Mouse (Mus musculus) kidney, embryonic 14.5 days (tissue): ENCODE measurements at regions not wholly inside any gene's neighbourhood (a gene's known extent, or its start where the extent isn't known, plus 50 kb on each side); places are given as distances from the start of the nearest gene placed in this dataset.
"Not testable (repeated sequence)": the region's sequence is repeated elsewhere in the genome, so short reads cannot be mapped to it uniquely, and the experiment has no call there.

ENCODE experiments used
- ATAC-seq: fragments of 200-750 bp; cut with Nextera tagmentation; 2 replicates; pipeline ENCODE4 v1.8.0; 2017; ENCODE audit warnings: moderate number of reproducible peaks, mild to moderate bottlenecking, moderate TSS enrichment, moderate library complexity; ENCODE audit not compliant: low FRiP score, low TSS enrichment
- H3K27ac ChIP-seq: fragments of 300-500 bp; sonication (generic); 2 replicates; pipeline ENCODE4 v1.5.1; 2014; ENCODE audit warnings: low read depth, mild to moderate bottlenecking, low read length, moderate library complexity, mixed read lengths
- H3K27me3 ChIP-seq: fragments of 300-500 bp; sonication (generic); 2 replicates; pipeline ENCODE4 v1.6.1; 2014; ENCODE audit warnings: mild to moderate bottlenecking, low read length; ENCODE audit not compliant: control insufficient read depth, insufficient read depth
- H3K36me3 ChIP-seq: fragments of 300-500 bp; sonication (generic); 2 replicates; pipeline ENCODE4 v1.6.1; 2014; ENCODE audit warnings: low read length, mixed read lengths; ENCODE audit not compliant: control insufficient read depth, insufficient read depth
- H3K4me1 ChIP-seq: fragments of 300-500 bp; sonication (generic); 2 replicates; pipeline ENCODE4 v1.6.1; 2014; ENCODE audit warnings: low read length, mixed read lengths; ENCODE audit not compliant: control insufficient read depth, insufficient read depth
- H3K4me2 ChIP-seq: fragments of 300-500 bp; sonication (generic); replicated peaks from 2 replicates; pipeline ENCODE4 v1.6.1; 2014; ENCODE audit warnings: low read depth, mild to moderate bottlenecking, low read length
- H3K4me3 ChIP-seq: fragments of 300-500 bp; sonication (generic); 2 replicates; pipeline ENCODE4 v1.5.1; 2014; ENCODE audit warnings: mild to moderate bottlenecking, low read length
- H3K9ac ChIP-seq: fragments of 300-500 bp; sonication (generic); 2 replicates; pipeline ENCODE4 v1.6.1; 2014; ENCODE audit warnings: low read depth, mild to moderate bottlenecking, low read length, moderate library complexity
- H3K9me3 ChIP-seq: fragments of 300-500 bp; sonication (generic); 2 replicates; pipeline ENCODE4 v1.6.1; 2016; ENCODE audit warnings: low read length; ENCODE audit not compliant: control insufficient read depth
- WGBS: fragments of 180-500 bp; shearing (Covaris S2); extraction: QIAGEN DNeasy Blood & Tissue Kit; methylation state at CpG from one replicate; pipeline ENCODE4 v1.1.7; 2014; 5-methylcytosine and 5-hydroxymethylcytosine counted together

DNA sequence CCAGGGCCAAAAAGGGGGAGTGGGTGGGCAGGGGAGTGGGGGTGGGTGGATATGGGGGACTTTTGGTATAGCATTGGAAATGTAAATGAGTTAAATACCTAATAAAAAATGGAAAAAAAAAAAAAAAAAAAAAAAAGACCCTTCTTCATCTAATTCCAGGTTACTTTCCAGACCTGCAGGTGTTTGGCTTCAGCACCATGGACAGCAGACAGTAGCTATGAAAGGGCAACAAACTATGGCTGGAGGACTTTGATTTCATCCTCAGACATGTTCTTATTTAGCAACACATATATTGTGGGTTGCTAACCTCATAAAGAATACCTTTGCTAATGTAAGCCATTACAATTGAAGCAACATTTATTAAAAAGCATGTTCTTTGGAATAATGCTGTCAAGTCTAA, 342.0 kb upstream of the Klhl29 start:
- not testable (repeated sequence) for H3K9me3 ChIP-seq, H3K4me2 ChIP-seq, ATAC-seq, H3K27me3 ChIP-seq, H3K27ac ChIP-seq, H3K36me3 ChIP-seq, H3K4me1 ChIP-seq, H3K9ac ChIP-seq, H3K4me3 ChIP-seq

DNA sequence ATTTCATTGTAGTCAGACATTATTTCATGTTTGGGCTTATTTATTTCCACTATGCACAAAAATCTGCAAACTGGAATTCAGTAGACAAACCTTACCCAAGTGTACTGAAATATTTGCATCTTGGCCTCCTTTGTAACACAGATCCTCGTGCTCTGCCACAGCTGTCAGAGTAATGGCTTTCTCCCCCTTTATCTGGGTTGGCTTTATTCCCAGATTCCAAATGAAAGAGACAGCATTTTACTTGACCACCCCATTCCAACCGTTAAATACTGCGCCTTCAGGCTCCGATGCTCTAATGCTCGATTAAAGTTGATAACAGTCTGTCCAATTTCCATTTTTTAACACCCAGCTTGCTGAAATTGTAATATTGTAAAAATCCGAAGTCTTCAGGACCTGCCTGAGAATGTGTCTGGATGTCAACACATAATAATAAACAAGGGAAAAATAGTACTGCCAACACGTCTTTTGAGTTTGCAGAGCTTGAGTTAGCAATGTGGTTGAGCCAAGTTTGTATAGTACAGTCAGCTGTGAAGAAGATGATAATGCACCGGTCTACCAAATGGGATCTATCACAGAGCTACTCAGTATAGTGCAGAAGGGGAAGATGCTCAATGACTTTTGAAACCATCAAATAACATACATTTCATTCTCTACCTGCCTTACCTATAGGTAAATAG, 323.4 kb upstream of the Klhl29 start:
- no peak overlapping the region for H3K4me3 ChIP-seq
- no peaks in the 10 kb centered on the region for H3K9me3 ChIP-seq
- H3K27me3 ChIP-seq = no peaks in the 10 kb centered on the region
- no peak overlapping the region for H3K4me2 ChIP-seq
- no peaks in the 10 kb centered on the region for H3K36me3 ChIP-seq
- WGBS = 74% methylated on average over 8 of the region's 8 CpGs
- H3K27ac ChIP-seq = no peak overlapping the region
- no peaks in the 10 kb centered on the region for H3K4me1 ChIP-seq
- no peak overlapping the region for H3K9ac ChIP-seq
- no peak for ATAC-seq

DNA sequence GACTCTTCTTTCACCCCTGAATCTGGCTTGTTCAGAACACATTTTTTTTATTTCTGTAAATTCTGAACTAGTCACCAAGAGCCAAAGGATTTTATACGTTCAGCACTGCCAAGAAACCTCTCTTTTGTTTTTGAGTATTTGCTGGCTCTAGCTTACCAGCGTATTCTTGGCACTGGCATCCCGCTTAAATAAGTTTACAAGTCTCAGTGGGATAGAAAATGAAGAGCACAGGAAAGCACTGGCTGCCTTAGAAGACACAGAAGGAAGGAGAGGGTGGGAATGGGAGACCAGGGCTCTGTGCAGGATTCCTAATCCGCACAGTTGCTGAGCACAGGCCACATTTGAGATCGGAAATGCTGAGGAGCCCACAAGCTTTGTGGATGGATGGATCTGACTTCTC, 306.7 kb upstream of the Klhl29 start:
- Histone ChIP-seq H3K4me2 (no peak overlapping the region), H3K9me3 (no peaks in the 10 kb centered on the region), H3K9ac (no peak overlapping the region), H3K4me3 (no peak overlapping the region), H3K4me1 (no peaks in the 10 kb centered on the region), H3K27me3 (no peaks in the 10 kb centered on the region), H3K36me3 (no peaks in the 10 kb centered on the region), H3K27ac (no peak overlapping the region)
- no peak for ATAC-seq
- 89% methylated on average over 5 of the region's 5 CpGs for WGBS

DNA sequence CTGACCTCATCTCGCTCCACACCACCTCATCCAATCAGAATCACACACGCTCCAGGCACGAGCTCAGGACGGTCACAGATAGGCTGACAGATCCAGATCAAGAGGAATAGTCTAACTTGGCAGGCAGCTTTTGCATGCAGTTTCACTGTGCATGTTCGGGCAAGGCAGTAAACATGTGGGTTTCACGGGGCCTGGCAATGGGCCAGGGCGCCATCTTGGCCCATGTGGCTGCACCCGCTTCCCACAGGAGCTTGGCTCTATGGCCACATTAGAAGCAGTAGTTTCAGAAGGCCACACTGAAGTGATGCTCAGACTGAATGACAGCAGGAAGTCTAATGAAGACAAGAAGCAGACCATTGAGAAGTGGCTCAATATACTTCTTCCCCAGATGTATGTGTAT, 302.6 kb upstream of the Klhl29 start:
- H3K9me3 ChIP-seq, H3K27ac ChIP-seq, H3K36me3 ChIP-seq, H3K4me3 ChIP-seq, H3K27me3 ChIP-seq, H3K9ac ChIP-seq, H3K4me2 ChIP-seq, ATAC-seq, H3K4me1 ChIP-seq: not testable (repeated sequence)
- WGBS = 95% methylated on average over 8 of the region's 8 CpGs

DNA sequence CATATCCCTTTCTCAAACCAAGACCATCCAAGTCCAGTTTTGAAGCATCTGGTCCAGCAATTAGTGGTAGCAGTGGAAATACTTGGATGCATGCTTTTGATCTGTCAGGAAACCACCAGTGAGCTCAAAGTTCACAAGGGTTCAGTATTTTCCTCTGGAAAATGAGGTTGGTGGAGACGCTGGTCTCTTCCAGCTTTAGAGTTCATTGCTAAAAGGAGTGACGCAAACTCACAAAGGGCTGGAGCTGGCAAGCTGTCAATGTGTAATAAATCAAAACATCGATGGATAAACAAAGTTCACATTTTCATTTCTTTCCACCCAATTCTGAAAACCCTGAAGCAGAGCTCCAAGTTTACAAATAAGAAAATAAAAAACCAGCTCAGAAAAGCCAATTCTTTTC, 293.0 kb upstream of the Klhl29 start:
- no peaks in the 10 kb centered on the region for H3K4me1 ChIP-seq
- 52% methylated on average over 3 of the region's 3 CpGs for WGBS
- H3K27ac ChIP-seq = no peak overlapping the region
- no peak for ATAC-seq
- H3K9me3 ChIP-seq = no peaks in the 10 kb centered on the region
- no peak overlapping the region for H3K4me3 ChIP-seq
- H3K27me3 ChIP-seq = no peaks in the 10 kb centered on the region
- H3K36me3 ChIP-seq = no peaks in the 10 kb centered on the region
- no peak overlapping the region for H3K9ac ChIP-seq
- no peak overlapping the region for H3K4me2 ChIP-seq

DNA sequence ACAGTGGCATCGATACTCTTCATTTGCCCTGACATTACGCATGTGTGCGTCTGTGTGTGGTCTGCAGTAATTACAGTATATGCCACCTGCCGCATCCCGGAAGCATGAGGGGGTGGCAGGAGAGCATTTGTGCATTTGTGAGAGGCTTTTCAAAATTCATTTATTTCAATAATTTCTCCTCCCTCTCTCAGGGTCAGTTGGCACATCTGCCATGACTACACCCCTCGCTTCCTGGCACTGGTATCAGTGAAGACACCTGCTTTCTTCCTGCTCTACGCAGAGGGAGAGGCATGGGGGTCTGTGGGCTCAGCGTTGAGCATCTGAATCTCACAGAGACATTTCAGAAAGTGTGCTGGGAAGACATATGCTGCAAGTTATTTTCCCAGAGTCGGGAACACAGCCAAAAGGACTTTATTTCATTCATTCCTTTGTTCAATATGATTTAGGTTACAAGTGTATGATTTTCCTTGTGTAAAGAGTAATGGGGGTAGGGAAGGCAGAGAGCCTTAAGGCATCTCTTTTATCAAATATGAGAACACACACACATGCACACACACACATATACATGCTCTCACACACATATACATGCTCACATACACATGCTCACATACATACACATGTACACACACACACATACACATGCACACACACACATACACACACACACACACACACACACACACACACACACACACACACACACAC, 262.2 kb upstream of the Klhl29 start:
- Histone ChIP-seq H3K27me3 (no peaks in the 10 kb centered on the region), H3K36me3 (no peaks in the 10 kb centered on the region), H3K4me3 (no peak overlapping the region), H3K9ac (no peak overlapping the region), H3K9me3 (no peaks in the 10 kb centered on the region), H3K4me2 (no peak overlapping the region), H3K27ac (no peak overlapping the region), H3K4me1 (no peaks in the 10 kb centered on the region)
- 88% methylated on average over 9 of the region's 9 CpGs for WGBS
- no peak for ATAC-seq

DNA sequence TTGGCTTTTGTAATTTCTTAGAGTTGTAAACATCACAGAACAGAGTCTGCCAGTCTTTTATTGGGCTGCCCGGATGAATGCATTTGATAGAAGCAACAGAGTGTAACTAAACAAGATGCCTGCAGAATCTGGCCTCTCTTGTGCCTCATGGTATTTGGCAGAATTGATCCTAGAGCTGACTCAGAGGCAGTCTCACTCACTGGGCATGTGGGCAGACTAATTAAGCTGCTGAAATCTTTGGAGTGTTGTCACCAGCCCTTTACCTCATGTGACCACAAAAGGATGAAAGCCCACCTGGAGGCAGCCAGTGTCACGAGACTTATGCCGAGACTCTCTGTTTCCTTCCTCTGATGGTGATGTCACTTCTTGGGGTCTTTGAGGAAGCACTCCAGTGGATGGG, 258.5 kb upstream of the Klhl29 start:
- WGBS = 83% methylated on average over 3 of the region's 3 CpGs
- ATAC-seq = no peak

DNA sequence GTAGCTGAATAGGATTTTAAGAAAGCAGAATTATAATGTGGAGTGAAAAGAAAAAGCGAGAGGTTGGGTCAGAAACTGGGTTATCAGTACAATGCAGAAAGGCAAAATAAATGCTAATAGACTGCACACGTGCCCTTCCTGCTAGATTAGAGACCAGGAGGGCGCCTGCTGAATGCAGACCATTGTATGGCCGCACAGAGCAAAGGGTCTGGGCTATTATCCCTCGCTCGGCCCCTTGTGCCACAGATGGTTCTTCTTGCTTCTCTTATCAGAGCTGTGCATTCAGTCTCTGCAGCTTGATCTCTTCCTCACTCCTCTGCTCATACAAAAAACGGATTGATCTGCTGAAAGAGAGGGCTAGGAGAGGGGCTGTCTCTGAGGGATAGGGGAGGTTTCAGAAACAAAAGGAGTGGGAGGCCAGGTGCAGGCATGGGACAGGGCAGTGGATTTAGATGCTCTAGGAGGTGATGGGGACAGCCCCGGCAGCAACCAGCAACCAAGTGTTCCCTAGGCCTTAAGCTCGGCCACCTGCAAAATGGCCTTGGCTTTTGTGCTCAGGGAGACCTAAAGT, 225.7 kb upstream of the Klhl29 start:
- ATAC-seq = no peak
- 84% methylated on average over 9 of the region's 9 CpGs for WGBS

More for the DNA sequence above, 258.5 kb upstream of the Klhl29 start:
- Histone ChIP-seq H3K4me1 (no peaks in the 10 kb centered on the region), H3K36me3 (no peaks in the 10 kb centered on the region), H3K27me3 (no peaks in the 10 kb centered on the region), H3K9me3 (no peaks in the 10 kb centered on the region), H3K27ac (no peak overlapping the region), H3K4me3 (no peak overlapping the region), H3K9ac (no peak overlapping the region), H3K4me2 (no peak overlapping the region)

DNA sequence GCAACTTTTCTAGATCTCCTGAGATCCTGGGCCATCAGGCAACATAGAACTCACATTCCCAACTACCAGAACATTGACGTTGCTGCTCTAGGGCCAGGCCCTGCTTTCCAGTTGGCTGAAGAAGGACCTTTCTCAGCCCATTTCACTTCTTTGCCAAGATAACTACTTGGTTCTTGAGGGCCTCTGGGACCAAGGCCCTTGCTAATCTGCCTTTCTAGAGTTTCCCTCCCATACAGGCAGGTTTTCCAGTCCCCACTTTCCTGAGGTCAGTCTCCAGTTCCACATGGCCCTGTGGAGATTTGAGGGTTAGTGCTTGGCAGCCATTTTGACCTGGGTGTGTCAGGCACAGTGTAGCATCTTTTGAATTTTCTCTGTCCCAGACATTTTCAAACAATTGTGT, 223.9 kb upstream of the Klhl29 start:
- no peak for ATAC-seq
- Histone ChIP-seq H3K4me3 (no peak overlapping the region), H3K9ac (no peak overlapping the region), H3K36me3 (no peaks in the 10 kb centered on the region), H3K9me3 (no peaks in the 10 kb centered on the region), H3K4me1 (no peaks in the 10 kb centered on the region), H3K27me3 (no peaks in the 10 kb centered on the region), H3K27ac (no peak overlapping the region), H3K4me2 (no peak overlapping the region)
- 100% methylated on average over 1 of the region's 1 CpGs for WGBS

More for the DNA sequence above, 225.7 kb upstream of the Klhl29 start:
- Histone ChIP-seq H3K9ac (no peak overlapping the region), H3K36me3 (no peaks in the 10 kb centered on the region), H3K4me3 (no peak overlapping the region), H3K9me3 (no peaks in the 10 kb centered on the region), H3K4me2 (no peak overlapping the region), H3K27me3 (no peaks in the 10 kb centered on the region), H3K27ac (no peak overlapping the region), H3K4me1 (no peaks in the 10 kb centered on the region)
